Mouse (Mus musculus) testis, adult 2 months (tissue): ENCODE measurements around the gene Ttll12.

Experiments used
- CTCF ChIP-seq: fragments of 200-500 bp; IDR thresholded peaks from 2 replicates; pipeline ENCODE4 v1.5.1; 2012; ENCODE audit warnings: low read depth, mild to moderate bottlenecking, inconsistent platforms, low read length, moderate library complexity; ENCODE audit not compliant: control insufficient read depth, insufficient read depth, insufficient replicate concordance
- POLR2A ChIP-seq: fragments of 200-500 bp; IDR thresholded peaks from 2 replicates; pipeline ENCODE4 v1.6.1; 2012; ENCODE audit warnings: low read depth, mild to moderate bottlenecking, inconsistent platforms, low read length, moderate library complexity; ENCODE audit not compliant: control insufficient read depth

GRCm38 (mm10) chr15:83594513-83595363 is at the start of gene Ttll12:
- peak; percentile 58; the same call in 1 of the 2 replicates for TF ChIP-seq POLR2A
- TF ChIP-seq CTCF, result no peak
